Mouse (Mus musculus): ENCODE measurements around the gene Tmpo. TPM values are rescaled to one million over a fixed set of nuclear protein-coding genes. Genes with fewer than 3 reads are reported as not detected.
A peak's percentile ranks its signal among the peaks of the same experiment; 100 is the strongest.

Gene Tmpo
- polyA plus RNA-seq (2014; fragmentation: Nextera tagmentation; extraction: Ambion mirVana): 185 and 227 TPM in 2 replicates

DNA sequence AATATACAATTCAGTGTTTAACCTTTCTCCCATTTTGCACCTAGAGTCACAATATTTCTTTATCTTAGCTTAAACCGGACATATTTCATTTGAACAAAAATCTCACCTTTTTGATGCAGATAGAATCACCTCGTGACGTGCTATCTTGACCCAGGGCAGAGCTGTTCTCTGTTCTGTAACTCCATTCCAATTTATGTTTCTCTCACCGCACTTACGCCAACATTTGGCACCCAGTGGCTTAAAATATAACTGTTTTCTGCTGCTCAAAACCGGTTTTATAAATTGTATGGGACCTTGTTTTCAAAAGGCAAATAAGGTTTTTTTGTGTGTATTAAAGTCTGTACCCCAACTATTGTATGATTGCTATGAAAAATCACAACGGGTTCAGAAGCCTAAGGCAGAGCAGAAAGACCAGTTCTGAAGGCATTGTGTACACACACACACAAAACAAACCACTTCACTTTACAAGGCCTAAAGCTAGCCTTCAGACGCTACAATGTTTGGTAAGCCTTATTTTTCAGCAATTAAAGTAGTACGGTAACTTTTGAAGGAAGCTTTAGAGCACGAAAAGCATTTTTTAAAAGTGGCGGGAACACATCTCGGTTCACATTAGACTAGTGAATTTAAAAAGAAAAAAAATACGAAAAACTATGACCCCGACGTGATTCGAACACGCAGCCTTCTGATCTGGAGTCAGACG is at the start of gene Tmpo:
Tmpo (minus strand) TSS at position 555 of the 700 bp plus-strand sequence.
- ATAC-seq (ENCODE audit: low read depth) (no peak), DNase-seq (ENCODE audit: low spot score) (no peak)
- H3K4me2 ChIP-seq (ENCODE audit: low read depth, low read length): peak within 1 kb of the TSS; percentile 52
- H3K27ac ChIP-seq (replicated peaks; ENCODE audit: low read depth, low read length): peak within 1 kb of the TSS; percentile 99
- H3K36me3 ChIP-seq (ENCODE audit: control insufficient read depth, insufficient read depth, low read length): no peaks in the 10 kb centered on the region
- H3K27me3 ChIP-seq (replicated peaks; ENCODE audit: control insufficient read depth, insufficient read depth, low read length): no peaks in the 10 kb centered on the region
- WGBS: 7% methylated on average over 18 of the region's 18 CpGs
- H3K9me3 ChIP-seq (ENCODE audit: control insufficient read depth, low read length): no peaks in the 10 kb centered on the region
- H3K4me1 ChIP-seq (ENCODE audit: control insufficient read depth, insufficient read depth, low read length): peaks cover 6% of the 10 kb centered on the region; the same call in 1 of the 2 replicates
- H3K9ac ChIP-seq (ENCODE audit: low read depth, low read length): peak within 1 kb of the TSS; percentile 77
- peak within 1 kb of the TSS; percentile 58 for H3K4me3 ChIP-seq (ENCODE audit: low read depth, low read length)

DNA sequence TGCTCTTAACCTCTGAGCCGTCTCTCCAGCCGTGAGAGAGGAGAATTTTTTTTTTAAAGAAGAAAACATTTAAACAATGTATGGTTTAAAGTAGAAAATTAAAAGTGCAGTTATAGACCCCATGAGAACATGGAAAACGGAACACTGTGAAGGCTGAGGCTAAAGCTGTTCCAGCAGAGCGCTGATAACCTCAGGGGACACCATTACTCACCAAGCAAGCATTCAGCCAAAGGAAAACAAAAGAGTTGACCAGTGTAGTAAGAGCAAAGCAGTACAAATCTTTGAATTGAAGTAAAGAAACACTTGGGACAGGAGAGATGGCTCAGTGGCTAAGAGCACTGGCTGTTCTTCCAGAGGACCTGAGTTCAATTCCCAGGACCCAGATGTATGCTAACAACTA is 49.3 kb upstream of the Tmpo start:
- 26% methylated on average over 4 of the region's 4 CpGs for WGBS

DNA sequence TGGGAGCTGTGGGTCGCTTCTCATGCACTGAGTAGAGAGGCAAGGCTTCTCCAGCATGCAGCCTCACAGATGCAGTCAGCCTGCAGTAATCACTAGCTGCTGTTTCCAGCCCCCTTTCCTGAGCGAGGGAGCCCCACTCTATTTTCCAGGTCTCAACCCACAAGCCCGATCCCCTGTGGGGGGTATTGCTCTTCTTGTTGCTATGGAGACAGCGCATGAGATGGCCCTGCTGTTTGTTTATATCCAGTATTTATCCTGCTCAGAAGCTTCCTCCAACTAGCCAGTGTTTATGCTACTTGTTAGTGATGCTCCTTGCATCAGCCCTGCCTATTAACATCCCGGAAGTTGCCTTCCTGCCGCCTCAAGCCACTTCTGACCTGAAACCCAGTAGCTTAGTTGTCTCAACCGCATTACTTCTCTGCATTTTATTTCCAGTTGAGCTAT is 48.4 kb upstream of the Tmpo start:
- Histone ChIP-seq H3K4me2 (ENCODE audit: low read depth, low read length) (peak overlapping the region; percentile 27), H3K27me3 (replicated peaks; ENCODE audit: control insufficient read depth, insufficient read depth, low read length) (no peaks in the 10 kb centered on the region), H3K4me3 (ENCODE audit: low read depth, low read length) (no peak overlapping the region), H3K27ac (replicated peaks; ENCODE audit: low read depth, low read length) (peak overlapping the region; percentile 72), H3K4me1 (ENCODE audit: control insufficient read depth, insufficient read depth, low read length) (peaks cover 35% of the 10 kb centered on the region), H3K36me3 (ENCODE audit: control insufficient read depth, insufficient read depth, low read length) (no peaks in the 10 kb centered on the region), H3K9me3 (ENCODE audit: control insufficient read depth, low read length) (no peaks in the 10 kb centered on the region), H3K9ac (ENCODE audit: low read depth, low read length) (no peak overlapping the region)
- WGBS: 10% methylated on average over 7 of the region's 7 CpGs
- ATAC-seq (ENCODE audit: low read depth): peak; percentile 85
- DNase-seq (ENCODE audit: low spot score): peak; percentile 89

More for the DNA sequence above, 49.3 kb upstream of the Tmpo start:
- peaks cover 35% of the 10 kb centered on the region for H3K4me1 ChIP-seq (ENCODE audit: control insufficient read depth, insufficient read depth, low read length)
- H3K36me3 ChIP-seq (ENCODE audit: control insufficient read depth, insufficient read depth, low read length): no peaks in the 10 kb centered on the region
- H3K27ac ChIP-seq (replicated peaks; ENCODE audit: low read depth, low read length): peak overlapping the region; percentile 72
- H3K4me2 ChIP-seq (ENCODE audit: low read depth, low read length): no peak overlapping the region
- H3K9ac ChIP-seq (ENCODE audit: low read depth, low read length): no peak overlapping the region
- no peak; the same call in 1 of the 2 replicates for ATAC-seq (ENCODE audit: low read depth)
- H3K9me3 ChIP-seq (ENCODE audit: control insufficient read depth, low read length): no peaks in the 10 kb centered on the region
- no peak overlapping the region for H3K4me3 ChIP-seq (ENCODE audit: low read depth, low read length)
- peak; percentile 77 for DNase-seq (ENCODE audit: low spot score)
- H3K27me3 ChIP-seq (replicated peaks; ENCODE audit: control insufficient read depth, insufficient read depth, low read length): no peaks in the 10 kb centered on the region

DNA sequence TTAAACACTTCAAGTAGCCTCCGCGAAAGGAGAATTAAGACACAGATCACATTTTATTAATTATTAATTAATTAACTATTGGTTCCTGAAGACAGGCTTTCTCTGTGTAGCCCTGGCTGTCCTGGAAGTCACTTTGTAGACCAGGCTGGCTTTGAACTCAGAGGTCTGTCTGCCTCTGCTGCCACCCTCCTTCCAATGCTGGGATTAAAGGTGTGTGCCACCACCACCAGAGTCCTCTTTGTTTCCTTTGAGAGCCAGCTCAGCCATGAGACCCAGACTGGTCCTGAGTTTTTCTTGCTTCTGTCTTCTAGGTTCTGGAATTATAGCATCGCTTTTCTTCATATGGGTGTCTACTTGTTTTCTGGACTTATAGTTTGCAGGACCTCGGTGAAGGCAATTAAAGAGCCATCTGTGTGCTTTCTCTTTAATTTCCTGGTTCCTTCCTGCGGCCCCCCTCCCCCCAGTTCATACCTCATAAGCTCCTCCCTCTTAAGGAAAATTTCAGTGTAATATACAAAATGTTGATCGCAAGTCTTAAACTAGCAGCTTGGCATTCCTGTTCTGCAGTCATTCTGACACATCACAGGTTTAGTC is 47.9 kb upstream of the Tmpo start:
- ATAC-seq (ENCODE audit: low read depth): peak; percentile 3; the same call in 1 of the 2 replicates
- Histone ChIP-seq H3K9me3 (ENCODE audit: control insufficient read depth, low read length) (no peaks in the 10 kb centered on the region), H3K4me1 (ENCODE audit: control insufficient read depth, insufficient read depth, low read length) (peaks cover 35% of the 10 kb centered on the region), H3K27me3 (replicated peaks; ENCODE audit: control insufficient read depth, insufficient read depth, low read length) (no peaks in the 10 kb centered on the region), H3K4me2 (ENCODE audit: low read depth, low read length) (peak overlapping the region; percentile 27), H3K36me3 (ENCODE audit: control insufficient read depth, insufficient read depth, low read length) (no peaks in the 10 kb centered on the region), H3K4me3 (ENCODE audit: low read depth, low read length) (no peak overlapping the region), H3K27ac (replicated peaks; ENCODE audit: low read depth, low read length) (peak overlapping the region; percentile 72), H3K9ac (ENCODE audit: low read depth, low read length) (no peak overlapping the region)
- 48% methylated on average over 6 of the region's 6 CpGs for WGBS
- no peak for DNase-seq (ENCODE audit: low spot score)

DNA sequence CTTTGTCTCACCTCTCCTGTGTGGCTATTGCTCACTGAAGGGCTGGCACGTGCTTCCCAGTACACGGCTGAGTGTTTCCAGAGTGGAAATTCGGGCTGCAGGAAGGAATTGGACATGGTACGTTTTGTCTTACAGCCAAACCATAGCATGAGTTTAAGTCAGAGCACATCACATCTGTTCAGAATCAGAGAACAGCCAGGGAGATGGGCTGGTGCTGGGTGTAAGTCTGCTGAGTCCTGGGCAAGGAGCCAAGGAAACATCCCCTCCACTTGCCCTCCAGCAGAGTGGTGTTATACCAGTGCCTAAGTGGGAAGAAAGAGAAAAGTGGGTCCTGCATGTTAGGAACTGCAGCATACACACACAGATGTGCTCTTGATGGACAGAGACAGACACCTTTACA is 45.9 kb upstream of the Tmpo start:
- peak; percentile 94 for DNase-seq (ENCODE audit: low spot score)
- peaks cover 46% of the 10 kb centered on the region for H3K4me1 ChIP-seq (ENCODE audit: control insufficient read depth, insufficient read depth, low read length)

DNA sequence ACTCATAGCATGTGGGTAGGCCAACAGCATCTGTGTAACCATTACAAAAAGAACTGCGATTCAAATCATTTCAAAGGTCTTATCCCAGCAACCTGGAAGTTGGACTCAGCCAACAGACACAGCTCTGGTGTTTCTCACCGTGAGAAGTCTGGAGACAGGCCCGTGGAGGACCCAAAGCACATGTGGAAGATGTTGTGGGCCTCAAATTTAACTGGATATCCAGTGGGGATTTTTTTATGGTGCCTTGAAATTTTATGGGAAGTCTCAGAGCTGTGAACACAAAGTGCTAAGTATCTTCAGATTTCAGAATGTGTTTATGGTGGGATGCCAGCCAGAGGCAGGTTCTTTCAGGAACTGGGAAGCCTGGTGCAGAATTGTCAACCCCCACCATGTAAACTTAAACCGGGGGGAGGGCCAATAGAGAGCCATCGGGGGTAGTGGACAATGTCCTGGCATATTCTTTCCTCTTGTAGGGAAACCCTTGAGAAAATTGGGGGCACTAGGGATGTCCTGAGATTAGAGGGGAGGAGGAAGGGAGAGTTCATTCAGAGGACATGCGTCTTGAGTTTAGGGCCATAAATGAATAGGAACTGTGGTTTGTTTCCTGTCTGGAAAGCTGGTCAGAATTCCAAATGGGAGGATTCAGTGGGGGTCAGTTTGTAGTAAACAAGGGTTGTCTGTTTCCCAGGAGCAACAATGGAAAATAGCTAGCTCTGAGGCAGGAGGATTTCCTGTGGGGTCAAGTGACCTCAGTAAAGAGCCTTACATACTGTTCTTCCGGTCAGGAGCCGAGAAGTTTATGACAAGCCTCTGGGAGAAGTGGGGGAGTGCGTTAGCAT is 41.5 kb upstream of the Tmpo start:
- Histone ChIP-seq H3K27ac (replicated peaks; ENCODE audit: low read depth, low read length) (peak overlapping the region; percentile 45; the same call in 1 of the 2 replicates), H3K4me3 (ENCODE audit: low read depth, low read length) (no peak overlapping the region), H3K4me1 (ENCODE audit: control insufficient read depth, insufficient read depth, low read length) (peaks cover 23% of the 10 kb centered on the region; the same call in 1 of the 2 replicates), H3K36me3 (ENCODE audit: control insufficient read depth, insufficient read depth, low read length) (no peaks in the 10 kb centered on the region), H3K4me2 (ENCODE audit: low read depth, low read length) (no peak overlapping the region), H3K9ac (ENCODE audit: low read depth, low read length) (no peak overlapping the region), H3K27me3 (replicated peaks; ENCODE audit: control insufficient read depth, insufficient read depth, low read length) (no peaks in the 10 kb centered on the region), H3K9me3 (ENCODE audit: control insufficient read depth, low read length) (no peaks in the 10 kb centered on the region)
- peak; percentile 48; the same call in 1 of the 2 replicates for ATAC-seq (ENCODE audit: low read depth)
- WGBS: 45% methylated on average over 9 of the region's 9 CpGs
- DNase-seq (ENCODE audit: low spot score): peak; percentile 79

More for the DNA sequence above, 45.9 kb upstream of the Tmpo start:
- H3K27ac ChIP-seq (replicated peaks; ENCODE audit: low read depth, low read length): peak overlapping the region; percentile 63
- no peak overlapping the region for H3K9ac ChIP-seq (ENCODE audit: low read depth, low read length)
- WGBS: 20% methylated on average over 4 of the region's 4 CpGs
- no peak overlapping the region for H3K4me3 ChIP-seq (ENCODE audit: low read depth, low read length)
- no peaks in the 10 kb centered on the region for H3K27me3 ChIP-seq (replicated peaks; ENCODE audit: control insufficient read depth, insufficient read depth, low read length)
- peak; percentile 68 for ATAC-seq (ENCODE audit: low read depth)
- H3K4me2 ChIP-seq (ENCODE audit: low read depth, low read length): no peak overlapping the region
- no peaks in the 10 kb centered on the region for H3K36me3 ChIP-seq (ENCODE audit: control insufficient read depth, insufficient read depth, low read length)
- no peaks in the 10 kb centered on the region for H3K9me3 ChIP-seq (ENCODE audit: control insufficient read depth, low read length)

DNA sequence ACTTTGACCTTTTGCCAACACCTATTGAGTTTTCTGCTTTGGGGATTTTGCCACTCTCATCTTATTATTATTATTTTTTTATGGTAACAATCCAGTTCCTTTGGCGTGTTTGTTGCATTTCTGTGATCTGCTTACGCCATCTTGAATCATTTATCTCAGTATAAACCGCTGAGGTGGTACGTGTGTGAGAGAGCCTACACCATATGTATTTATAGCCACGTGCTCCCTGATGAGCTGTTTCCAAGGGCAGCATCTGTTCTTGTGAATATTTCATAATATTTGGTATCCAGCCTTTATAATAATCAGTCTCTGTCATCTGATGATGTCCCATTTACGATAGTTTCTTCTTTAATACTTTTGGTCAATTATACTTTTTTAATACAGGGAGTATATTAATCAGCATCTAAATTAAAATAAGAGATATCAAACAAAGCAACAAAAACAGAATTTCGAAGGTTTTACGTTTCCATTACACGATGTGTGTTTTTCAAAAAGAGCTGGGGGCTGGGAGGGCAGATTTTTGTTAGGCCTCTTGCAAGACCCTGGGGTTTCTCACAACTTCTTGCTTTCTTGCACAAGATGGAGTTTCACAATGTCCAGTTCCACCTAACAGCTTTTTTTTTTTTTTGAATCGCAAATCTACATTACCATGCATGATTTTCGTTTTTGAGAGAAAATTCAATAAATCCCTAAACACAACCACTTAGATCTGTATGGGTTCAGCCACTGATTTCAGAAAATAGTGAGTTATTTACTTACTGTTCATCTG is 28.0 kb upstream of the Tmpo start:
- Histone ChIP-seq H3K9me3 (ENCODE audit: control insufficient read depth, low read length) (no peaks in the 10 kb centered on the region), H3K4me1 (ENCODE audit: control insufficient read depth, insufficient read depth, low read length) (peaks cover 21% of the 10 kb centered on the region), H3K4me2 (ENCODE audit: low read depth, low read length) (no peak overlapping the region), H3K36me3 (ENCODE audit: control insufficient read depth, insufficient read depth, low read length) (no peaks in the 10 kb centered on the region), H3K27ac (replicated peaks; ENCODE audit: low read depth, low read length) (peak overlapping the region; percentile 77), H3K4me3 (ENCODE audit: low read depth, low read length) (no peak overlapping the region), H3K9ac (ENCODE audit: low read depth, low read length) (no peak overlapping the region), H3K27me3 (replicated peaks; ENCODE audit: control insufficient read depth, insufficient read depth, low read length) (no peaks in the 10 kb centered on the region)
- peak; percentile 71 for DNase-seq (ENCODE audit: low spot score)
- 63% methylated on average over 11 of the region's 11 CpGs for WGBS
- peak; percentile 67; the same call in 1 of the 2 replicates for ATAC-seq (ENCODE audit: low read depth)

DNA sequence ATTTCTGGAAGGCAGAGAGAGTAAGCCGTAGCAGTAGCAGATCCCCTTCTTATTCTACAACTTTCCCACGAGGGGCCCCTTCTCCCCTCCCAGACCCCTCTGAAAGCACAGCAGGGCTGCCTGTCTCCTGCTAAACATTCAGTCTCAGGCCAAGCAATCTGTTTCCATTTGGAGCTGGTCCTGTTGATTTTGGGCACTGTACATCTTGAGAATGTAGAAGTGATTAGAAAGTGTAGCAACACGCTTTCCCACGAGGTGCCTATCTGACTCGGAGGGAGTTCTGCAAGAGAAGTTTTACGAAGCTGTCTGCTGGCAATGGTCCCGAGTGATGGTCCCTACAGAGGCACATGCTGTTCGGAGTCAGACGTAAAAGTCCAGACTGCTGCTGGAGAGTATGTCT is 27.3 kb upstream of the Tmpo start:
- Histone ChIP-seq H3K27me3 (replicated peaks; ENCODE audit: control insufficient read depth, insufficient read depth, low read length) (no peaks in the 10 kb centered on the region), H3K4me2 (ENCODE audit: low read depth, low read length) (0 out of 2 replicates have a peak overlapping the region, but pooled peaks have one; percentile 6), H3K9me3 (ENCODE audit: control insufficient read depth, low read length) (no peaks in the 10 kb centered on the region), H3K36me3 (ENCODE audit: control insufficient read depth, insufficient read depth, low read length) (no peaks in the 10 kb centered on the region), H3K4me3 (ENCODE audit: low read depth, low read length) (no peak overlapping the region), H3K9ac (ENCODE audit: low read depth, low read length) (no peak overlapping the region), H3K4me1 (ENCODE audit: control insufficient read depth, insufficient read depth, low read length) (peaks cover 20% of the 10 kb centered on the region), H3K27ac (replicated peaks; ENCODE audit: low read depth, low read length) (peak overlapping the region; percentile 77)
- peak; percentile 88 for DNase-seq (ENCODE audit: low spot score)
- WGBS: 25% methylated on average over 9 of the region's 9 CpGs
- ATAC-seq (ENCODE audit: low read depth): peak; percentile 72; the same call in 1 of the 2 replicates
